Mouse (Mus musculus) kidney, embryonic 14.5 days (tissue): Measurements from ENCODE around the gene Btbd35f26. TPM values are rescaled to one million over a fixed set of nuclear protein-coding genes. Genes with fewer than 3 reads are reported as not detected.
"Not testable (repeated sequence)": the region's sequence is repeated elsewhere in the genome, so short reads cannot be mapped to it uniquely, and the experiment has no call there.

ENCODE experiments used
- ATAC-seq: fragments of 200-750 bp; cut with Nextera tagmentation; 2 replicates; pipeline ENCODE4 v1.8.0; 2017; ENCODE audit warnings: moderate number of reproducible peaks, mild to moderate bottlenecking, moderate TSS enrichment, moderate library complexity; ENCODE audit not compliant: low FRiP score, low TSS enrichment
- H3K27ac ChIP-seq: fragments of 300-500 bp; sonication (generic); 2 replicates; pipeline ENCODE4 v1.5.1; 2014; ENCODE audit warnings: low read depth, mild to moderate bottlenecking, low read length, moderate library complexity, mixed read lengths
- H3K27me3 ChIP-seq: fragments of 300-500 bp; sonication (generic); 2 replicates; pipeline ENCODE4 v1.6.1; 2014; ENCODE audit warnings: mild to moderate bottlenecking, low read length; ENCODE audit not compliant: control insufficient read depth, insufficient read depth
- H3K36me3 ChIP-seq: fragments of 300-500 bp; sonication (generic); 2 replicates; pipeline ENCODE4 v1.6.1; 2014; ENCODE audit warnings: low read length, mixed read lengths; ENCODE audit not compliant: control insufficient read depth, insufficient read depth
- H3K4me1 ChIP-seq: fragments of 300-500 bp; sonication (generic); 2 replicates; pipeline ENCODE4 v1.6.1; 2014; ENCODE audit warnings: low read length, mixed read lengths; ENCODE audit not compliant: control insufficient read depth, insufficient read depth
- H3K4me2 ChIP-seq: fragments of 300-500 bp; sonication (generic); replicated peaks from 2 replicates; pipeline ENCODE4 v1.6.1; 2014; ENCODE audit warnings: low read depth, mild to moderate bottlenecking, low read length
- H3K4me3 ChIP-seq: fragments of 300-500 bp; sonication (generic); 2 replicates; pipeline ENCODE4 v1.5.1; 2014; ENCODE audit warnings: mild to moderate bottlenecking, low read length
- H3K9ac ChIP-seq: fragments of 300-500 bp; sonication (generic); 2 replicates; pipeline ENCODE4 v1.6.1; 2014; ENCODE audit warnings: low read depth, mild to moderate bottlenecking, low read length, moderate library complexity
- H3K9me3 ChIP-seq: fragments of 300-500 bp; sonication (generic); 2 replicates; pipeline ENCODE4 v1.6.1; 2016; ENCODE audit warnings: low read length; ENCODE audit not compliant: control insufficient read depth
- WGBS: fragments of 180-500 bp; shearing (Covaris S2); extraction: QIAGEN DNeasy Blood & Tissue Kit; methylation state at CpG from one replicate; pipeline ENCODE4 v1.1.7; 2014; 5-methylcytosine and 5-hydroxymethylcytosine counted together
- polyA plus RNA-seq: library from polyadenylated mRNA; unstranded; fragments of >200 nt; fragmentation: Nextera tagmentation; extraction: Ambion mirVana; gene quantifications from 2 replicates; pipeline ENCODE4 v1.2.1, GENCODE M21; 2014

The Btbd35f26 gene
- polyA plus RNA-seq = not detected in 2 replicates

DNA sequence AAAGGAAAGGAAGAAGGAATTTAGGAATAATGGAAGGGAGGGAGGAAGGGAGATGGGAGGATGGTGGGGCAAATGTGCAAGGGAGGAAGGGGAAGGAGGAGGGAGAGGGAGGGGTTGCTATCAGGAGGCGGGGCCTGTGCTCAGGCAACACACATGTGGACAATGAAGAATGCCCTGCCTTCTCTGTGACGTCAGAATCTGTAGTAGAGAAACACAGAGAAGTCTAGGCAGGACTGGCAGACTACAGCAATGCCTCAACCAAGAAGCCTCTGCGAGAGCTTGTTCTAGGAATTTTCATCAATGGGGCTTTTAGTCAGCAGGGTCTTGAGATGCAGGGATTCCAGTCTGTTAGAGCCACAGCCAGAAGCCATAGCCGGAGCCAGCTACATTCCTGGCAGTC, at the start of gene Btbd35f26:
TSS of gene Btbd35f26 (plus strand) at position 301 of the 400 bp plus-strand sequence.
- not testable (repeated sequence) for H3K27ac ChIP-seq, H3K4me2 ChIP-seq, H3K9me3 ChIP-seq, H3K27me3 ChIP-seq, H3K9ac ChIP-seq, H3K36me3 ChIP-seq, H3K4me3 ChIP-seq, H3K4me1 ChIP-seq, ATAC-seq
- WGBS = no CpG with 5 or more reads among the region's 4 CpGs

DNA sequence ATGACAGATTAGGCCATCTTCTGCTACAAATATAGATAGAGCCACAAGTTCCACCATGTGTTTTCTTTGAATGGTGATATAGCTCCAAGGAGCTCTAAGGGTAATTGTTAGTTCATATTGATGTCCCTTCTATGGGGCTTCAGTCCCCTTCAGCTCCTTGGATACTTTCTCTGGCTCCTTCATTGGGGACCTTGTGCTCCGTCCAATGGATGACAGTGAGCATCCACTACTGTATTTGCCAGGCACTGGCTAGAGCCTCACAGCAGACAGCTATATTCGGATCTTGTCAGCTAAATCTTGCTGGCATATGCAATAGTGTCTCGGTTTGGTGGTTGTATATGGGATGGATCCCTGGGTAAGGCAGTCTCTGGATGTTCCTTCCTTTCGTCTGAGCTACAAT, 5.7 kb downstream of the Btbd35f26 start:
- not testable (repeated sequence) for ATAC-seq, H3K27me3 ChIP-seq, H3K4me2 ChIP-seq, H3K4me3 ChIP-seq, H3K4me1 ChIP-seq, H3K27ac ChIP-seq, H3K36me3 ChIP-seq, H3K9ac ChIP-seq, H3K9me3 ChIP-seq
- 96% methylated on average over 2 of the region's 4 CpGs for WGBS

- not testable (repeated sequence) for H3K4me1 ChIP-seq, H3K27me3 ChIP-seq, H3K4me3 ChIP-seq, H3K27ac ChIP-seq, H3K4me2 ChIP-seq, H3K9ac ChIP-seq, H3K36me3 ChIP-seq, H3K9me3 ChIP-seq, ATAC-seq
- no CpG with 5 or more reads among the region's 4 CpGs for WGBS
These were observed 47.6 kb downstream of the Btbd35f26 start, which contains the start of gene Btbd35f19 for GRCm38 (mm10) chrX:31383818-31384217. TSS of gene Btbd35f19 (minus strand) at chrX:31383918.

Other genes starting within 250 kb of the Btbd35f26 start
- not detected in 2 replicates for gene Btbd35f29, start 218.8 kb upstream of the Btbd35f26 start, polyA plus RNA-seq
- not detected in 2 replicates for gene Spin2f, start 82.6 kb upstream of the Btbd35f26 start, polyA plus RNA-seq
- not detected in 2 replicates for gene Btbd35f19, start 47.5 kb downstream of the Btbd35f26 start, polyA plus RNA-seq
- gene Gm21883, start 237.8 kb downstream of the Btbd35f26 start, polyA plus RNA-seq = not detected in 2 replicates